Mouse (Mus musculus) intestine, embryonic 14.5 days (tissue): Measurements from ENCODE around the gene Ntm. TPM values are rescaled to one million over a fixed set of nuclear protein-coding genes. Genes with fewer than 3 reads are reported as not detected.

ENCODE experiments used
- ATAC-seq: fragments of 200-750 bp; cut with Nextera tagmentation; replicated peaks from 2 replicates; pipeline ENCODE4 v1.8.0; 2017; ENCODE audit warnings: low read depth, moderate number of reproducible peaks, moderate TSS enrichment, moderate library complexity; ENCODE audit not compliant: low FRiP score, low TSS enrichment
- DNase-seq: peaks from one replicate; pipeline ENCODE4 v3.0.0-alpha.2; 2018; ENCODE audit warnings: low spot score
- H3K27ac ChIP-seq: fragments of 300-500 bp; sonication (generic); 2 replicates; pipeline ENCODE4 v1.5.1; 2014; ENCODE audit warnings: low read depth, mild to moderate bottlenecking, control low read depth
- H3K27me3 ChIP-seq: fragments of 300-500 bp; sonication (generic); replicated peaks from 2 replicates; pipeline ENCODE4 v1.6.1; 2014; ENCODE audit warnings: low read length, control low read depth; ENCODE audit not compliant: control insufficient read depth, insufficient read depth
- H3K36me3 ChIP-seq: fragments of 300-500 bp; sonication (generic); 2 replicates; pipeline ENCODE4 v1.6.1; 2014; ENCODE audit warnings: low read length, control low read depth; ENCODE audit not compliant: control insufficient read depth, insufficient read depth
- H3K4me1 ChIP-seq: fragments of 300-500 bp; sonication (generic); replicated peaks from 2 replicates; pipeline ENCODE4 v1.6.1; 2014; ENCODE audit warnings: low read length, control low read depth, mixed read lengths; ENCODE audit not compliant: control insufficient read depth, insufficient read depth
- H3K4me2 ChIP-seq: fragments of 300-500 bp; sonication (generic); 2 replicates; pipeline ENCODE4 v1.6.1; 2014; ENCODE audit warnings: low read length
- H3K4me3 ChIP-seq: fragments of 300-500 bp; sonication (generic); 2 replicates; pipeline ENCODE4 v1.5.1; 2014; ENCODE audit warnings: low read depth, low read length, control low read depth, mixed read lengths
- H3K9ac ChIP-seq: fragments of 300-500 bp; sonication (generic); 2 replicates; pipeline ENCODE4 v1.6.1; 2014; ENCODE audit warnings: mild to moderate bottlenecking, low read length
- H3K9me3 ChIP-seq: fragments of 300-500 bp; sonication (generic); 2 replicates; pipeline ENCODE4 v1.6.1; 2016; ENCODE audit warnings: low read length, control low read depth; ENCODE audit not compliant: control insufficient read depth
- WGBS: fragments of 180-500 bp; shearing (Covaris S2); extraction: QIAGEN DNeasy Blood & Tissue Kit; methylation state at CpG from one replicate; pipeline ENCODE4 v1.1.7; 2014; 5-methylcytosine and 5-hydroxymethylcytosine counted together
- polyA plus RNA-seq: library from polyadenylated mRNA; unstranded; fragments of >200 nt; fragmentation: Nextera tagmentation; extraction: Ambion mirVana; gene quantifications from 2 replicates; pipeline ENCODE4 v1.2.1, GENCODE M21; 2014

The Ntm gene
- polyA plus RNA-seq, 1 experiment from 2014 or later, result 11.6 TPM

DNA sequence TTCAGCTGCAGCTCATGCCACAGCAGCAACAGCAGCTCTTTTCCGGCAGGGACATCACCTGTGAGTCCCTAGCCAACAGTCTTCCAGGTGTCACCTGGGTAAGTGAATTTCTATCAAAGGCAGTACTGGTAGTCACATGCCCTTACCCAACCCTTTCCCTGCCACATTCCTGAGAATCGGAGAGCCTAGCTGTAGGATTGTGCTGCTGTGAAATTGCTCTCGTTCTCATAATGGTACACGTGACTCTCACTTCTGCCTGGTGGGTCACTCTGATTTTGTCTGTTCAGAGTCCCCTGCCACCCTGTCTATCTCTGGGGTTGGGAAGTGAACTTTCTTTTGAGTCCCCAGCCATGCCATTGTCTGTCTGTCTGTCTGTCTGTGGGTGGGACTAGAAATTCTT is 697.8 kb downstream of the Ntm start:
- WGBS, result 70% methylated on average over 4 of the region's 4 CpGs
- Histone ChIP-seq H3K9ac (no peak overlapping the region), H3K4me3 (no peak overlapping the region), H3K36me3 (no peaks in the 10 kb centered on the region), H3K27ac (no peak overlapping the region), H3K4me2 (no peak overlapping the region), H3K9me3 (no peaks in the 10 kb centered on the region), H3K27me3 (no peaks in the 10 kb centered on the region), H3K4me1 (no peaks in the 10 kb centered on the region)
- DNase-seq, result no peak
- ATAC-seq, result no peak

DNA sequence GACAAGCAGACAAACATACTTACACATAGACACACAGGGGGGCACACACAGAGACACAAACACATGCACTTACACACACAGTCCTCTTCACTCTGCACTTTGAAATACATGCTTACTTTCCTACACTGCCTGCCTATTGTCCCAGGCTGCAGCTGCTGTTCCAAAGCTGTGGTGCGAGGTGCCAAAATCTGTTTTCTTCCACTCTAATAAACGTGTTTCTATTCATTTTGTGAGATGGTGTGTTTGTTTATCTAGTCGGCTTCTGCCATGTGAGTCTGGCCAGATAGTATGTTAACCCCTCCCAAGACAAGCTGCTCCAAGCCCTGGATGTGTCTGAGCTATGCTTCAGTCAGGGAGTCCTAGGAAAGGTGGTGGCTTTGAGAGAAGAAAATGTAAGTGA is 700.1 kb downstream of the Ntm start:
- no peak overlapping the region for H3K4me2 ChIP-seq
- H3K36me3 ChIP-seq, result no peaks in the 10 kb centered on the region
- no peaks in the 10 kb centered on the region for H3K9me3 ChIP-seq
- no peaks in the 10 kb centered on the region for H3K4me1 ChIP-seq
- no peak overlapping the region for H3K27ac ChIP-seq
- WGBS, result 31% methylated on average over 3 of the region's 3 CpGs
- H3K9ac ChIP-seq, result no peak overlapping the region
- no peak overlapping the region for H3K4me3 ChIP-seq
- DNase-seq (no peak), ATAC-seq (no peak)
- H3K27me3 ChIP-seq, result no peaks in the 10 kb centered on the region

DNA sequence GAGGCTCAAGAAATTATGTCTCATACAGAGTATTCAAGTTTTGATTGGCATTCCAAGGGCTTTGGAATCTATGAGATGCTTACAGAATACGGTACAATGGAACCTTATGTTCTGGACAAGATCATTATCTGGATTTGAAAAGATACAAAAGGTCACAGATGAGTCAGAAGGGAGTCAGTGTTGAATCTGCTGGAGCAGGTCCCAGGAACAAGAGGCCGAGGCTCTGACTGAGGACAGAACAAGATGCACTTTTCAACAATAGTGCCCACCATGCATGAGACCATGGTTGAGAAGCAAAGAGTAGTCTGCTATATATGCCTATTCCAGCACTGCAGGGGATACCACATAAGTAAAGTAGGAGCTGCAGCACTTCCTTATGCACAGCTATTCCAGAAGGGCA is 710.1 kb downstream of the Ntm start:
- Histone ChIP-seq H3K9ac (no peak overlapping the region), H3K27ac (no peak overlapping the region), H3K9me3 (no peaks in the 10 kb centered on the region), H3K4me2 (no peak overlapping the region), H3K36me3 (no peaks in the 10 kb centered on the region), H3K4me1 (no peaks in the 10 kb centered on the region), H3K27me3 (no peaks in the 10 kb centered on the region), H3K4me3 (no peak overlapping the region)
- WGBS, result 73% methylated on average over 2 of the region's 2 CpGs
- DNase-seq (no peak), ATAC-seq (no peak)

DNA sequence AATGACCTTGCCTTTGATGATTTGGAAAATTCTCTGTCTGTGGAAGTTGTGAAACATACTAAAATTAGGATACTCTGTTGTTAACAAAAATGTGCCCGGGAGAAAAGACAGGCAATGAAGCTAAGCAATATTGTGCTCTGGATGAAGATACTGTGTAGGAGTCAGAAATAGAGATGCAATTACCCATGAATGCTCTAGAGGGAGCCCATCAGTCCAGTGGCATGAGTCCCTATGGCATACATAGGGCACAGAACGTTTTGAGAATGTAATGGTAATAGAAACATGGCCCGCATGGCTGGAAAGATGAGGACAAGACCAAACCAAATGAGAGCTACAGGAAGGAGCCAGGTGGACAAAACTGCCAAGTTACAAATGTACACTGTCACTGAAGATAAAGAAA is 712.1 kb downstream of the Ntm start:
- no peaks in the 10 kb centered on the region for H3K4me1 ChIP-seq
- no peaks in the 10 kb centered on the region for H3K27me3 ChIP-seq
- no peak overlapping the region for H3K27ac ChIP-seq
- WGBS, result 77% methylated on average over 3 of the region's 3 CpGs
- no peak overlapping the region for H3K4me3 ChIP-seq
- no peak for ATAC-seq
- H3K36me3 ChIP-seq, result no peaks in the 10 kb centered on the region
- no peak overlapping the region for H3K4me2 ChIP-seq
- DNase-seq, result no peak
- H3K9ac ChIP-seq, result no peak overlapping the region
- H3K9me3 ChIP-seq, result no peaks in the 10 kb centered on the region

DNA sequence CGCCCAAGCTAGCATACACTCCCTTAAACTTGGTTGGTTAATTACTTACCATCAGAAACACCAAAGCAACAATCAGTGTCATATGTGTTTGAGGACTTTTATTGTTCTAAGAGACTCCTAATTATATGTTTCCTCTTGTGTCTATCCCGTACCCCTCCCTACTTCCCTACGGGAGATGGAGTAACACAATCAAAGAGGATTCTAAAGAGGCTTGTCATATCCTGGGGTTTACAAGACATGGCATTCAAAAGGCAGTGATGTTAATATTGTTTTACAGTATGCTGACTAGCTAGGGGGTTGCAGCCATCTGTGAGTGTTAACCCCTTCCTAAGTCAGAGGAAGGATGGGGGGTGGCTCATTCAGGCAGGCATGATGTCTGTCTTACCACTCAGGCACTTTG is 715.1 kb downstream of the Ntm start:
- Histone ChIP-seq H3K9ac (no peak overlapping the region), H3K27ac (no peak overlapping the region), H3K27me3 (no peaks in the 10 kb centered on the region), H3K36me3 (no peaks in the 10 kb centered on the region), H3K4me3 (no peak overlapping the region), H3K9me3 (no peaks in the 10 kb centered on the region), H3K4me2 (no peak overlapping the region), H3K4me1 (no peaks in the 10 kb centered on the region)
- DNase-seq, result no peak
- 68% methylated on average over 3 of the region's 3 CpGs for WGBS
- ATAC-seq, result no peak

DNA sequence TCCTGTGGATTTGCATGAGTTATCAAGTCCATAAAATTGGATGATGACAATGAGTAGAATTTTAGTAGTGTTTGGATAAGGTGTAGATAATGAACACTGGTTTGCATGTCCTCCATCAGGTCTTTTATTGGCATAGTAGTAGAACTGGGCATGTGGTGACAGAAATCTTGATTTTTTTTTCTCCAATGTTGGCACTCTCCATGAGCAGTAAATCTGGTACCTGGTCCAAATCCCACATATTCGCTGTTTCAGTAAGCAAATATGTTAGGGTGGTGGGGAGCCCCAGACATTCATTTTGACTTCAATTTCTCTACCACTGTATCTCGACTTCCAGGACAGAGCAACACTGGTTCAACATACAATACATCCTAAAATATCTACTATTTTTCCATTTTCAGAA is 718.9 kb downstream of the Ntm start:
- no peaks in the 10 kb centered on the region for H3K4me1 ChIP-seq
- H3K4me3 ChIP-seq, result no peak overlapping the region
- ATAC-seq (no peak), DNase-seq (no peak)
- H3K9me3 ChIP-seq, result no peaks in the 10 kb centered on the region
- 89% methylated on average over 2 of the region's 2 CpGs for WGBS
- no peak overlapping the region for H3K27ac ChIP-seq
- H3K9ac ChIP-seq, result no peak overlapping the region
- no peaks in the 10 kb centered on the region for H3K27me3 ChIP-seq
- no peak overlapping the region for H3K4me2 ChIP-seq
- no peaks in the 10 kb centered on the region for H3K36me3 ChIP-seq

DNA sequence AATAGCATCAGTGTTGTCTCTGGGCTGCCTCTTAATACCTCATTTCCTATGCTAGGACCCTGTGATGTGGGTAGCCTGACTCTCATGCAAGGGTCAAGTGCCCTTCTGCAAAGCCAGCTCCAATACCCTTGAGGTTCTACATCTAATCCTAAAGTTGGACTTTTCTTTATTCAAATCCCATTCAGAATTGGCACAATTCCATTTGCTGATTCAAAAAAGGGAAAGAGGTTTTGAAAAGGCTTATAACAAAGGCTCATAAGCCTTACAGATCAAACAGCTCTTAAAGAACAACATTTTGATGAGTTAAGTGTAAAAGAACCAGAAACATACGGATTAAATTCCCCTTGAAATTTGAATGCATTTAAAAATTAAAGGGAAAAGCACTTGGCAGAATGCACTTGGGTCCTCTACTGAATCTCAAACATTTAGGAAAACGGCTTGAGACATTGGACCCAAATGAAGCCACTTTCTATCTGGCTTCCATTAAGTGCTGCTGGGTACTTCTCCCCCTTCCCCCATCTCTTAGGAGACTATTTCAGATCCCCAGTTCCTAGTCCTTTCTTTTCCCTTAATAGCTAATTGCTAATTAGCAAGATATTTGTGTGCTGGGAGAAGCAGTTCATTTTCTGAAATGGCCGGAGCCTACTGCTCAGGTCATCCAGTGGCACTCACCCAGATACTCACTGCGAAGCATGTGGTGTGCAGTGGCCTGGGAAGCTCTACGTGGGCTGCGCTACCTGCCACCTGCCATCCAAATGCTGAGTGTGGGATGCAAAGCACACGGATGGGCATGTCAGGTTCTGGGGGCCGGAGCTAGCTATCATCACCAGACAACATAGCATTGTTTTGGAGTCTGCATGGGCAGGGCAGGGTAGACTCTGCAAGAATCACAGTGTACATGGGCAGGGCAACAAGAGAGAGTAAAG is 720.2 kb downstream of the Ntm start:
- Histone ChIP-seq H3K27me3 (no peaks in the 10 kb centered on the region), H3K36me3 (no peaks in the 10 kb centered on the region), H3K9ac (no peak overlapping the region), H3K4me3 (no peak overlapping the region), H3K4me1 (no peaks in the 10 kb centered on the region), H3K27ac (no peak overlapping the region), H3K9me3 (no peaks in the 10 kb centered on the region), H3K4me2 (no peak overlapping the region)
- WGBS, result 84% methylated on average over 8 of the region's 8 CpGs
- DNase-seq, result no peak
- ATAC-seq, result no peak

DNA sequence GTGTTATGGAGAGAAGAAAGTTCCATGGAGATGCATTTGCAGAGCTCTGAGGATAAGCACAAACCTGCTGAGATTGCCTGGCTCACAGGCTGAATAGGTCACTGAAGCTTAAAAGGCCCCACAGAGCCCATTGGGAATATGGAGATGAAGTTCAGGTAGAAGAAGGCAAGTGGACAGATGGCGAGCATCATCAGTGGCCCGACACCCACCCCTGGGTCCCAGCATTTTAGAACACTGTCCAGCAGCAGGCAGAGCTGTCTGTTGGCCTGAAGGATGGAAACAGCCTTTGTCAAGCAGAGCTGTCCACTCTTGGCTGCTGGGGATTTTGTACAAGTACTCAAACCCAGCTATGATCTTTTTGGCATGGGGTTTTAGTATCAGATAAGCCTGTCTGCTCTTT is 722.1 kb downstream of the Ntm start:
- no peak overlapping the region for H3K4me2 ChIP-seq
- 95% methylated on average over 2 of the region's 2 CpGs for WGBS
- no peaks in the 10 kb centered on the region for H3K27me3 ChIP-seq
- H3K27ac ChIP-seq, result no peak overlapping the region
- no peak overlapping the region for H3K9ac ChIP-seq
- no peaks in the 10 kb centered on the region for H3K36me3 ChIP-seq
- no peak for ATAC-seq
- no peak overlapping the region for H3K4me3 ChIP-seq
- no peak for DNase-seq
- no peaks in the 10 kb centered on the region for H3K9me3 ChIP-seq
- H3K4me1 ChIP-seq, result no peaks in the 10 kb centered on the region

DNA sequence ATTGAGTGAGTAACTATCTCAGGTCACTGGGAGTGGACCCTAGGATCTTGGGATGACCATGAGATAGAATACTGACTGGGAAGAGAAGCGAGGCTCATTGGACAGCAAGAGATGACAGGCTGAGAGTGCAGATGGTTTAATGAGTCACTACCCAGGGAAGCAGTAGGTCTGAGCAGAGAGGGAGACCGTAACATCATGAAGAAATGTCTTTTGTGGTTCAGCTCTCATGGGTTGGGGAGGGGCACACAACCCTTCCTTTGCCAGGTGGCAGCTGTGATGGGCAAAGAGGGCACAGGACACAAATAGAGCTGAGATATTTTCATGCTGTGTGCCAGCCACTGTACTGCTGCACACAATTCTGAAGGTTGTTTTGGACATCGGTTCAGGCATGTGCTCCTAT is 724.0 kb downstream of the Ntm start:
- Histone ChIP-seq H3K9ac (no peak overlapping the region), H3K27me3 (no peaks in the 10 kb centered on the region), H3K9me3 (no peaks in the 10 kb centered on the region), H3K27ac (no peak overlapping the region), H3K4me1 (no peaks in the 10 kb centered on the region), H3K4me2 (no peak overlapping the region), H3K36me3 (no peaks in the 10 kb centered on the region), H3K4me3 (no peak overlapping the region)
- WGBS, result 93% methylated on average over 3 of the region's 3 CpGs
- ATAC-seq (no peak), DNase-seq (no peak)
